Mouse (Mus musculus): Measurements from ENCODE around the gene Itgb4. TPM values are rescaled to one million over a fixed set of nuclear protein-coding genes. Genes with fewer than 3 reads are reported as not detected.

The Itgb4 gene
- total and polyA plus RNA-seq, 2 experiments from 2014 or later: 0.93 to 1.1 TPM

DNA sequence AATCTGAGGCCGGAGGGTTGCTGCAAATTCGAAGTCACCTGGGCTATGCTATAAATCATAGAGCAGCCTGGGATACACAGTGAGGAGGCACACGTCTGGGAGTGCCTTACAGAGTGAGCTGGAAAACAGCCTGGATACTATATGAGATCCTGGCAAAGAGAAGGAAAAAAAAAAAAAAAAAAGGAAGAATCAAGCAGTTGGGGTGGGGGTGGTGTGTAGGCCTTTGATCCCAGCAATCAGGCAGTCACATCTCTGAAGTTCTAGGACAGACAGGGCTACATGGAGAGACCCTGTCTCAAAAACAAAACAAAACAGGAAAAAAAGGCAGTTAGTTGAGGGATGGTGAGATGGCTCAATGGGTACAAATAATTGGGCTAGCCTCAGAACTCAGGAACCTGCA lies 62.2 kb downstream of the Itgb4 start:
- WGBS: 95% methylated on average over 3 of the region's 3 CpGs
- no peak overlapping the region for H3K9ac ChIP-seq
- no peak overlapping the region for H3K27ac ChIP-seq (ENCODE audit: low read depth, low read length)
- H3K36me3 ChIP-seq (ENCODE audit: insufficient read depth): peaks cover 10% of the 10 kb centered on the region; the same call in 1 of the 2 replicates
- no peak for TF ChIP-seq CTCF (IDR thresholded peaks at IDR 0.05; ENCODE audit: low read depth)
- ATAC-seq: no peak
- no peaks in the 10 kb centered on the region for H3K9me3 ChIP-seq (ENCODE audit: low read length)
- no peak overlapping the region for H3K4me2 ChIP-seq (ENCODE audit: low read depth)
- no peak overlapping the region for H3K4me3 ChIP-seq (ENCODE audit: low read depth, low read length)
- H3K27me3 ChIP-seq (ENCODE audit: insufficient read depth, low read length): no peaks in the 10 kb centered on the region
- H3K4me1 ChIP-seq (ENCODE audit: insufficient read depth): peaks cover 4% of the 10 kb centered on the region
- no peak for DNase-seq

DNA sequence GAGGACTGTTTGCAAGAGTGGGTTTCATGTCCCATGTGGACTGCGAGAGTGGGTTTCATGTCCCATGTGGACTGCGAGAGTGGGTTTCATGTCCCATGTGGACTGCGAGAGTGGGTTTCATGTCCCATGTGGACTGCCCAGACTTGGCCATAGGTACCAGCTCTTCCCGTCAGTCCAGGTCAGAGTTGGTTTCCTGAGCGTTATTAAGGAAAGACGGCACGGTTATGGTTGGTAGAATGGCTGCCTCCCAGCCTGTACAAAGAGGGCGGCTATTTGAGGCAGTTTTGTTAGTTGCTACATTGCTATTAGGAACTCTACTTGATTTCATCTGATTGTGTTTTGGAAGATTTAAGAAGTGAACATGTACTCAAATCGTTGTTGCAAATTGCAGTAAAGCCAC lies 63.3 kb downstream of the Itgb4 start:
- Histone ChIP-seq H3K27me3 (ENCODE audit: insufficient read depth, low read length) (no peaks in the 10 kb centered on the region), H3K4me3 (ENCODE audit: low read depth, low read length) (no peak overlapping the region), H3K9ac (no peak overlapping the region), H3K9me3 (ENCODE audit: low read length) (no peaks in the 10 kb centered on the region), H3K4me2 (ENCODE audit: low read depth) (no peak overlapping the region), H3K36me3 (ENCODE audit: insufficient read depth) (peaks cover 10% of the 10 kb centered on the region; the same call in 1 of the 2 replicates), H3K27ac (ENCODE audit: low read depth, low read length) (no peak overlapping the region), H3K4me1 (ENCODE audit: insufficient read depth) (no peaks in the 10 kb centered on the region)
- WGBS: 93% methylated on average over 9 of the region's 9 CpGs
- no peak for DNase-seq
- no peak for ATAC-seq
- TF ChIP-seq CTCF (IDR thresholded peaks at IDR 0.05; ENCODE audit: low read depth): no peak

DNA sequence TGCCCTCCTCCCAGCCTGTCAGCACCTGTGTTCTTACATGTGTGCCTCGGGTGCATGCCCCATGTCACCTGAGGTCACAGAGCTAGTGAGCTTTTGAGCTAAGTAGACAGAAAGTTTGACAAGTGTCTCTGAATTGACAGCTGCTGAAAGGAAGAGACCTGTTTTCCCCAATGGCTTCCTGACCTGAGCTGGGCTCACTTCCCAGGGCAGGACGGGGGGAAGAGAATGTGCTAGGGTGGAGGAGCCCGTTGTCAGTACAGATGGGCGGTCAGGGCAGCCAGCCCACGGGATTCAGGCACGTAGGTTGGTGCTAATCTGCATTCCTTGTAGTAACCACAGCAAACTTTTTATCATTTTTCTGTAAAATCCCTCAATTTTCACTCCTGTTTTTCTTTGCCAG lies 66.1 kb downstream of the Itgb4 start:
- H3K9ac ChIP-seq: no peak overlapping the region
- no peaks in the 10 kb centered on the region for H3K4me1 ChIP-seq (ENCODE audit: insufficient read depth)
- TF ChIP-seq CTCF (IDR thresholded peaks at IDR 0.05; ENCODE audit: low read depth): no peak
- WGBS: 90% methylated on average over 6 of the region's 6 CpGs
- no peaks in the 10 kb centered on the region for H3K27me3 ChIP-seq (ENCODE audit: insufficient read depth, low read length)
- DNase-seq (no peak), ATAC-seq (no peak)
- no peaks in the 10 kb centered on the region for H3K9me3 ChIP-seq (ENCODE audit: low read length)
- H3K4me2 ChIP-seq (ENCODE audit: low read depth): no peak overlapping the region
- H3K36me3 ChIP-seq (ENCODE audit: insufficient read depth): peaks cover 15% of the 10 kb centered on the region; the same call in 1 of the 2 replicates
- no peak overlapping the region for H3K27ac ChIP-seq (ENCODE audit: low read depth, low read length)
- no peak overlapping the region for H3K4me3 ChIP-seq (ENCODE audit: low read depth, low read length)

DNA sequence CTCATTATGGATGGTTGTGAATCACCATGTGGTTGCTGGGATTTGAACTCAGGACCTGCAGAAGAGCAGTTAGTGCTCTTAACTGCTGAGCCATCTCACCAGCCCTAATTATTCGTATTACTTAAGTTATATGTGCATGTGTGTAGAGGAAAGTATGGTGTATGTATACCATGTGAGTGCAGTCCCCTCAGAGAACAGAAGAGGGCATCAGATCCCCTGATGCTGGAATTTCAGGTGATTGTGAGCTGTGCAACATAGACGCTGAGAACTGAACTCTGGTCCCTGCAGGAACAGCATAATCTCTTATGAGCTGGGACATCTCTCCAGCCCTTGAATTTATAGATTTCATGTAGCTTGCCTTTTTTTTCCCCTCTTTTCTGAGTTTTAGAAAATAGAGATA lies 67.3 kb downstream of the Itgb4 start:
- no peak for TF ChIP-seq CTCF (IDR thresholded peaks at IDR 0.05; ENCODE audit: low read depth)
- Histone ChIP-seq H3K27ac (ENCODE audit: low read depth, low read length) (no peak overlapping the region), H3K9ac (no peak overlapping the region), H3K27me3 (ENCODE audit: insufficient read depth, low read length) (no peaks in the 10 kb centered on the region), H3K9me3 (ENCODE audit: low read length) (no peaks in the 10 kb centered on the region), H3K4me2 (ENCODE audit: low read depth) (no peak overlapping the region), H3K4me3 (ENCODE audit: low read depth, low read length) (no peak overlapping the region), H3K36me3 (ENCODE audit: insufficient read depth) (peaks cover 17% of the 10 kb centered on the region), H3K4me1 (ENCODE audit: insufficient read depth) (no peaks in the 10 kb centered on the region)
- WGBS: 98% methylated on average over 2 of the region's 2 CpGs
- DNase-seq: no peak
- ATAC-seq: no peak

- Histone ChIP-seq H3K9me3 (ENCODE audit: low read length) (no peaks in the 10 kb centered on the region), H3K4me2 (ENCODE audit: low read depth) (no peak overlapping the region), H3K4me1 (ENCODE audit: insufficient read depth) (no peaks in the 10 kb centered on the region), H3K36me3 (ENCODE audit: insufficient read depth) (peaks cover 20% of the 10 kb centered on the region), H3K4me3 (ENCODE audit: low read depth, low read length) (no peak overlapping the region), H3K9ac (no peak overlapping the region), H3K27me3 (ENCODE audit: insufficient read depth, low read length) (no peaks in the 10 kb centered on the region), H3K27ac (ENCODE audit: low read depth, low read length) (no peak overlapping the region)
- ATAC-seq (no peak), DNase-seq (no peak)
- no peak for TF ChIP-seq CTCF (IDR thresholded peaks at IDR 0.05; ENCODE audit: low read depth)
- WGBS: 87% methylated on average over 5 of the region's 5 CpGs
Observed at GRCm38 (mm10) chr11:116042372-116043138, 68.0 kb downstream of the Itgb4 start.

GRCm38 (mm10) chr11:116043286-116043685 lies 68.8 kb downstream of the Itgb4 start:
- no peak for ATAC-seq
- Histone ChIP-seq H3K4me3 (ENCODE audit: low read depth, low read length) (no peak overlapping the region), H3K4me1 (ENCODE audit: insufficient read depth) (no peaks in the 10 kb centered on the region), H3K36me3 (ENCODE audit: insufficient read depth) (peaks cover 27% of the 10 kb centered on the region), H3K9ac (no peak overlapping the region), H3K4me2 (ENCODE audit: low read depth) (no peak overlapping the region), H3K27me3 (ENCODE audit: insufficient read depth, low read length) (no peaks in the 10 kb centered on the region), H3K27ac (ENCODE audit: low read depth, low read length) (no peak overlapping the region), H3K9me3 (ENCODE audit: low read length) (no peaks in the 10 kb centered on the region)
- WGBS: 95% methylated on average over 1 of the region's 1 CpGs
- DNase-seq: no peak
- no peak for TF ChIP-seq CTCF (IDR thresholded peaks at IDR 0.05; ENCODE audit: low read depth)

DNA sequence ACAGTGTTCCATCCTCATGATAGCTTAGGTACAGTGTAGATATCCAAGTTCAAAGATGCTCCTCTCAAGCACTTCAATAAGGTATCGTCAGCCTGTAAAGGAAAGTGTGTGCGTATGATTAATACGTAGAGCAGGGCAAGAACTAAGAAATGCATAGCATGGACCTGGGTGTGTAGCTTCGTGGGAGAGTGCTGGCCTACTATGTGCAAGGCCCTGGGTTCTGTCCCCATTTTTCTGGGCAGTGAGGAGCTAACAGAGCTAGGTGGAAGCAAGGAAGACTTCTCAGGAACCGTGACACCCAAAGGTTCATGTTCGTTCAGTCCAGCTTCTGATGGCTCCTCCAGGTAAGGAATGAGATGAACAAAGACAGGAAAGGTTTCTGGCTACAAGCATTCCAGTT lies 70.7 kb downstream of the Itgb4 start:
- Histone ChIP-seq H3K4me2 (ENCODE audit: low read depth) (no peak overlapping the region), H3K9ac (no peak overlapping the region), H3K9me3 (ENCODE audit: low read length) (no peaks in the 10 kb centered on the region), H3K36me3 (ENCODE audit: insufficient read depth) (peaks cover 39% of the 10 kb centered on the region), H3K4me3 (ENCODE audit: low read depth, low read length) (no peak overlapping the region), H3K4me1 (ENCODE audit: insufficient read depth) (no peaks in the 10 kb centered on the region), H3K27me3 (ENCODE audit: insufficient read depth, low read length) (no peaks in the 10 kb centered on the region), H3K27ac (ENCODE audit: low read depth, low read length) (no peak overlapping the region)
- ATAC-seq: no peak
- no peak for DNase-seq
- TF ChIP-seq CTCF (IDR thresholded peaks at IDR 0.05; ENCODE audit: low read depth): no peak
- 97% methylated on average over 6 of the region's 6 CpGs for WGBS

Measured in forebrain, postnatal 0 days (tissue).